Mouse (Mus musculus) G1E (cell line): ENCODE measurements around the gene Ube2u.

Source experiments
- CTCF ChIP-seq: IDR thresholded peaks from 2 replicates; pipeline ENCODE4 v1.5.1; 2012; ENCODE audit warnings: low read depth, low read length, inconsistent platforms, mixed read lengths
- GATA1 ChIP-seq: IDR thresholded peaks from 2 replicates; pipeline ENCODE4 v1.6.1; 2012; ENCODE audit warnings: borderline replicate concordance, low read length, inconsistent platforms, mixed read lengths
- GATA2 ChIP-seq: IDR thresholded peaks from 2 replicates; pipeline ENCODE4 v1.6.1; 2012; ENCODE audit warnings: low read depth, low read length, inconsistent platforms, borderline replicate concordance
- TAL1 ChIP-seq: conservative IDR thresholded peaks from 2 replicates; pipeline ENCODE4 v1.6.1; 2012; ENCODE audit warnings: low read depth, low read length, inconsistent platforms, mixed read lengths

- TF ChIP-seq CTCF (no peak), GATA2 (no peak), TAL1 (no peak), GATA1 (no peak)
These were observed 46.1 kb downstream of the Ube2u start for GRCm38 (mm10) chr4:100524741-100525140.
